Mouse (Mus musculus): ENCODE data around the gene Tnfrsf22. TPM values are rescaled to one million over a fixed set of nuclear protein-coding genes. Genes with fewer than 3 reads are reported as not detected.

Tnfrsf22 gene
- total RNA-seq, 2 experiments from 2014 or later: 4.2 to 5.1 TPM

Other genes starting within 250 kb of the Tnfrsf22 start
- 10 to 100 TPM; 13.2 to 18.5 TPM for gene Cdkn1c, start 188.6 kb downstream of the Tnfrsf22 start, total RNA-seq (2021)
- under 1 TPM; 0.40 to 0.41 TPM for gene Slc22a18, start 175.9 kb downstream of the Tnfrsf22 start, total RNA-seq (2021)
- not detected for gene Phlda2, start 146.5 kb downstream of the Tnfrsf22 start, total RNA-seq (2021)
- 100 to 1,000 TPM; 133 to 144 TPM for gene Nap1l4, start 100.6 kb downstream of the Tnfrsf22 start, total RNA-seq (2021)
- gene Cars, start 49.6 kb downstream of the Tnfrsf22 start, total RNA-seq (2021): 10 to 100 TPM; 63.9 to 72.2 TPM
- under 1 TPM; 0.18 to 0.25 TPM for gene Tnfrsf26, start 20.9 kb downstream of the Tnfrsf22 start, total RNA-seq (2021)
- 1 to 10 TPM; 2.1 to 2.3 TPM for gene Tnfrsf23, start 36.2 kb upstream of the Tnfrsf22 start, total RNA-seq (2021)
- 10 to 100 TPM; 48.5 to 48.6 TPM for gene Osbpl5, start 107.3 kb upstream of the Tnfrsf22 start, total RNA-seq (2021)
- not detected for gene Mrgprg, start 117.3 kb upstream of the Tnfrsf22 start, total RNA-seq (2021)
- gene Mrgpre, start 134.8 kb upstream of the Tnfrsf22 start, total RNA-seq (2021): 1 to 10 TPM; 9.1 to 9.4 TPM
- gene Nadsyn1, start 173.2 kb upstream of the Tnfrsf22 start, total RNA-seq (2021): 1 to 10 TPM; 6.1 to 6.4 TPM
- gene Dhcr7, start 173.5 kb upstream of the Tnfrsf22 start, total RNA-seq (2021): 10 to 100 TPM; 80.0 to 85.0 TPM
- gene Gm498, start 217.2 kb upstream of the Tnfrsf22 start, total RNA-seq (2021): not detected

Measured in layer of hippocampus, postnatal 10 days (tissue).